Mouse (Mus musculus) cerebral cortex, adult 2 months (tissue): ENCODE data around the gene Tmem254a.

Experiments
- WGBS: fragments of 180-500 bp; shearing (Covaris S2); methylation state at CpG from one replicate; pipeline ENCODE4 v1.1.7; 2018; 5-methylcytosine and 5-hydroxymethylcytosine counted together

Tmem254a gene

DNA sequence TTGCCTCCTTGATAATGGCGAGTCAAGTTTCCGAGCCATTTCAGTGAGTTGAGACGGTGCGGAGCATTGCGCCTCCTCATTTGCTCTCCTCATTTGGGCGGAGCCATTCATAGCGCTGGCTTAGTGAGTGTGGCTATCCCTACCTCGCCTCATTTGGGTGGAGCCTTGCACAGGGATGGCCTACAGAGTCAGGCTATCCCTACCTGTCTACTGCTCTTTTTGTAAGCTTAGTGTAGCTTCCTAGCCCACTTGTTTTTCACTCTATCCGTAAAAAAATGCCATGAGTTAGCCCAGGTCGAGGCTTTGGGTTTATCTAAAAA is at the start of gene Tmem254a:
Tmem254a (minus strand) TSS at position 111 of the 320 bp plus-strand sequence.
- WGBS, result no CpG with 5 or more reads among the region's 10 CpGs

DNA sequence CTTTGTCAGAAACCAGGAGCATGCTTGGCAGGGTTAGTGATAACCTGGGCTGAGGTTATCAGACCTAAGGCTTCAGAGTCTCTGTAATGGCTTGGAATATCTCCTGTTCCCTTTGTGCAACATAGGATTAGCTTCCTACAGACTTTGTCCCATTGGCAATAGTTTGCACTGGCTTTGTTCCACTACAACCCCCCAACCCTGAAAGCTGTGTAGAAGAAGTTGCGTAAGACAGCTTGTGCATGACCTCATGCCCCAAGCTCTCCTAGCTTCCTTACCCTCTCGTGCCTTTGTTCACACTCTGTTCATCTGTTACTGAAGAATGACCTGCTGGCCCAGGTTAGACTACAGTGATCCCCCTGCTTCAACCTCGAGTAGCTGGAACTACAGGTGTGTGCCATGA is 30.4 kb upstream of the Tmem254a start:
- WGBS, result no CpG with 5 or more reads among the region's 3 CpGs

DNA sequence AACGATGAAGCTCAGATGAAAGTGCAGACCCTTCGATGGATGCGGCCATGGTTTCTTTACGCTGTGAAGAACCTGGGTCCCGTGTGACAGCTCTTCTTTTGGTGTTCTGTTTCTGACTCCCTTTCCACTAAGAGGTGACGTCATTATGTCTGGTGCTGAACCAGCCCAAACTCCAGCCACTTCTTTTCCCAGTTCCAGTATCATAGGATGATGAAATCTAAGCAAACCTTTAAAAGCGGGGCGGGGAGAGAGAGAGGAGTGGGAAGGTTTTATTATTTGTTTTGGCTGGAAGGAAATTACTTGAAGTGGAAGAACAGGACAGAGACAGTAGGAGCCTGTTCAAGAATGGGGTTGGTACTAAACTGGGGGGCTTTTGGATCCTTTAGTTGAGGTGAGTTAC is 10.5 kb upstream of the Tmem254a start, which contains the start of gene Cphx1:
Cphx1 (plus strand) TSS at position 301 of the 400 bp plus-strand sequence.
- WGBS, result no CpG with 5 or more reads among the region's 8 CpGs

DNA sequence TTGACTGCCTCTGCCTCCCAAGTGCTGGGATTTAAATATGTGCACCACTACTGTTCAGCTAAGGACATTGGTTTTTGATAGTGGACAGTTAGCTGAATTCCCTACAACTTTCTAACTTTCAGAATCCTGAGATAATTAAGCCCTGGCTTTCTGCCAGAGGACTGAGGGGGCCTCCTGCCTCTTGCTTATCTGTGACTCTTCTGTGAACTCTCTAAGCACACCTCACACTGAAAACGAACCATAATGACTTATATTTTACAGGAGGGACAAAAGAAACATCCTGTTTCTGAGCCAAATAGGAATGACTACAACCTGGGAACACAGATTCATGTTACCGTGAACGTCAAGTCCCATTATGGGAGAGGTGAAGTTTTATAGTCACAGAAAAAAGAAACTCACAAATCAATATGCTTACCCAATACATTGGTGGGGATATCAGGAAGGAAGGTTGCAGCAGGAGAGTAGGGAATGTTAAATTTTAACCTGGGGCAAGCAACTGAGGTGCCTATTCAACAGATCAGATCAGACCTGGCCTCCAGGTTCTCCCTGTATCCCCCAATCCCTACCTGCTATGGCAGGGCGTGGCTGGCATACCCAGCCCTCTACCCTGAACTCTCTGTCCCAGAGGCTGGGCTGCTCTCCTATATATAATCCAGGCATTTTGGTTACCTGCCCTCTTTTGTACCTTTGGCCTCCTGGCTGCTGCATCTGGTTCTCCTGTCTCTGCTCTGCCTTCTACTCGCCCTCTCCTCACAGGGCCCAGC is 9.6 kb upstream of the Tmem254a start:
- no CpG with 5 or more reads among the region's 5 CpGs for WGBS

DNA sequence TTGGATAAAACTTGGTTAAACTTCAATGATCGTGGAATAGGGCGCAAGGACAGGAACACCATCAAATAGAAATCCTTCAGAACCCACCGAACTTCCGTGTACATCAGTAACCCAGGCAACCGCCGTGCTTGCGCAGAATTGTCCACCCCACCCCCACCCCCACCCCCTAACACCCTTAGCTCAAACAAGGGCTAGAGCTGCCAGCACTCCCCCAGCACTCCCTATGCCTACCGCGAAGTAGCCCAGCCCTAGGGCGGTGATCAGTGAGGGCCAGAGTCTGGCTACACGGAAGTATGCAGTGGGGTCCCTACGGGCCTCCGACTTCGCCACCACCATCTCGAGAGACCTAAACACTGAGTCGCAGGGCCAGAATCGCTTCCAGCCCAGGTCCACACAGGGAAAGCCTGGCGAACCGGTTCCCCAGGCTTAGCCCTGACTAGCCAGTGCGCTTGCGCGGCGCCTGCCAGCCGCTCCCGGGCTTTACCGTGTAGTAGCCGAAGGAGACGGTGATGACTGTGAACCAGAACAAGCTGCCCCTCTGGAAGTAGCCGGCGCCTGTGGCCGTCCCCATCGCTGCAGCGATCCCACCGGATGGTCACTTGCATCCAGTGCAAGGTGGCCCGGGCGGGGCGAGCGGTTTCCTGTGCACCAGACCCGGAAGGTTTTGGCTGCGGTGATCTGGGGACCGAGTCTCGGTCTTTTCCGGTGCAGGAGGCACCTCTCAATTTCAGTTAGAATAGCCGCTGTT is 484 bp downstream of the Tmem254a start:
- no CpG with 5 or more reads among the region's 44 CpGs for WGBS

DNA sequence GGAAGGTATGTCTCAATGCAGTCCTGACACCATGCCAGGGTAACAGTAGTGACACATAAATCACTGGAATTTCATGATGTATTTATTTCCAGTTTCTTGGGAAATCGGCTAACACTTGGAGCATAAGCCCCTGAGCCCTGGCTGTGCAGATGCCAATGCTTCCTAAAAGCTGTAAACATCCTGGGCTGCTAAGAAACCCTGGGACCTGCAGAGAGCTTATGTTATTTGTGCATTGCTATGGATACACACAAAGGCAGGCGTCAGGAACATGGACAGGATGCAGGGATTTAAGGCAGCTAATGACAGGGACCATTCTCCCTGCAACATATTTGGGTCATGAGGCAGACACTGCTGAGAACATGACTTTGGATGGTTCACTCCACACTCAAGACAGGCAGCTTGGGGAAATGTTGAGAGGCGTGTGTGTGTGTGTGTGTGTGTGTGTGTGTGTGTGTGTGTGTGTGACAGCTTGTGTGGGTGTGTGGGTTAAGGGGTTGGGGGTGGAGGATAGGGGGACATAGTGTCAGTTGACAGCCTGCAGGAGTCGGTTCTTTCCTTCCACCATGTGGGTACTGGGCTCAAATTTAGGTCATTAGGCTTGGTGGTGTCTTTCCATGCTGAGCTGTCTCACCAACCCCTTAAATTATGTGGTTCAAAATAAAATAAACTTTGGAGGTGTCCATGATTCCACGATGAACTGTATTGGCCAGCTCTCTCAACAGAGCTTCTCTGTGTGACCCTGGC is 8.9 kb downstream of the Tmem254a start:
- WGBS, result no CpG with 5 or more reads among the region's 5 CpGs

DNA sequence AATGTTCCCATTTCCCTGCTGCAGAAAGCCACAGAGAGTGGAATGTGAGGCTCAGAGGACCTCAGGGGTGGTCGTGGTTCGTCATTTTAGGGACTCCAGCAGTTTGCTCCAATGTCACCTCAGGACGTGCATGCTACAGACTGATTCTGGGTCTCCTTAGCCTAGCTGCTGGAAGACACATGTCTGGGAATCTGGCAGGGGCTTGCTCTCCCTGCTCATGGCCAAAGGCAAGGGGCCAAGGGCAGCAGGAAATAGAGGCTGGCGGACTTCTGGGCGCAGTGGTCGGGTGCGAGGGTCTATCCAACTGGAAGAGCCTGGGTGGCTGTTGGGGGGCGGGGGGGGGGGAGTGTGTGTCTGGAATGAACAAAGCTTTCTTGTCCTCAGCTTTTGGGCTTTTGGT is 18.5 kb downstream of the Tmem254a start:
- no CpG with 5 or more reads among the region's 8 CpGs for WGBS

DNA sequence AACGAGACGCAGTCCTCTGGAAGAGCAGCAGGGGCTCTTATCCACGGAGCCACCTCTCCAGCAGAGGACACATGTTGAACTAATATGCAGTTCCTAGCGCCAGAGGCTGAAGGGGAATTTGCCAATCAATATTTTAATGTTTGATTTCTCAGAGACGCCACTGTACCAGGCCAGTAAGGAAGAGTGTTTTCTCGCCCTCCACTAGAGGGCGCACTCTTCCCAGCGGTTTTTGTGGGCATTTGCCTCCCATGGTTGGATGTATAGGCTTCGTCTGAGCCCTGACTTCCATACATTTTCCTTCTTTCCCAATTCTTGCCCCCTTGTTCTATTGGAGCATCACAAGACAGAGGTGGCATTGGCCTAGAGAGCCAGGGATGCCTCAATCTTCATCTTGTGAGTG is 20.2 kb downstream of the Tmem254a start:
- WGBS, result no CpG with 5 or more reads among the region's 9 CpGs

DNA sequence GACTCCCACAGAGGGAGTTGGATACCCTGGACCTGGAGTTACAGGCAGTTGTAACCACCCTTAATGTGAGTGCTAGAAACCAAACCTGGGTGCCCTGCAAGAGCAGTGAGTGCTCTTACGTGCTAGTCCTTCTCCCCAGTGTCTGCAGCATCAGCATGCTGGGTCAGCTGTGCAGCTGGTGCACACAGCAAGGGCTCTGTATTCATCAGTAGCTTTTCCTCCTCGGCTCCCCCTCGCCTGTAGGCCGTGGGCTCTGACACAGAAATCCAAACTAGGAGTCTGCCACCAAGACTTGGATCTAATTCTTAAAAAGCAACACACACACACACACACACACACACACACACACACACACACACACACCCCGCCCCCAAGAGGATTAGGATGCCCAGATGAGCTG is 22.2 kb downstream of the Tmem254a start:
- WGBS, result 33% methylated on average over 1 of the region's 5 CpGs

DNA sequence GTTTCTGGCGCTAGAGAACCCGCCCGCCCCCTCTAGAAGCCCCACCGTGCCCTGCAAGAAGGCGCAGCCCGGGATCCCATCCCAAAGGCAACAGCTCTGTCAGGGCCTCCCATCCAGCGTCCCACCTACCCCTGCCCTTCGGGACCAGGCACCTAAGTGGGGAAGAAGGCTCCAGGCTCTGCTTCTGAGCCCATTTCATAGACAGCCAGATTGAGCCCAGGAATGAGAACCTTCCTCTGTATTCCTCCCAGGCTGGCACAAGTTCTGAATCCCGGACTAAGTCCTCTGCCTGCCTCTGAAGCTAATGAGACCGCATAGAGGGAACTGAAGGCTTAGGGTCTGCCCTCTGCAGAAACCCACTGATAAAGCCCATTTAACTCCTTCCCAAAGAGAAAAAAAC is 24.5 kb downstream of the Tmem254a start, which contains the start of gene Plac9a:
Plac9a (minus strand) TSS at position 101 of the 400 bp plus-strand sequence.
- WGBS, result no CpG with 5 or more reads among the region's 10 CpGs

DNA sequence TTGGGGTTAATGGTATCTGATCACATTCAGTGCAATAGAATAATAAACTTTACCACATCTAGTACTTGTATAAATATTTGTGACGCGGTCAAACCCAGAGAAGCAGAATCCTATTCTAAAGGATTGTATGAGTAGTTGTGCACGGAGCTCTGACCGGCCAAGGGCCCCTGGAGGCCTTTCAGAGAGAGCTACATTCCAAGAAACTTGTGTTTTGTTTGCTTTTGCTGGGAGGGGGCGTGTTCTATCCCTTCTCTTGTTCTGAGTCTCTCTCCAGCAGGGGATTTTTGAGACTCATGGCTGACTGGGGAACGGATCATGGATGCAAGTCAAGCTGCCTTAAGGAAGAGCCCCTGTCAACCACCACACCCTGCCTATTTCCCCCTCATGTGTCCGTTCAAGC is 31.8 kb downstream of the Tmem254a start:
- WGBS, result no CpG with 5 or more reads among the region's 7 CpGs

DNA sequence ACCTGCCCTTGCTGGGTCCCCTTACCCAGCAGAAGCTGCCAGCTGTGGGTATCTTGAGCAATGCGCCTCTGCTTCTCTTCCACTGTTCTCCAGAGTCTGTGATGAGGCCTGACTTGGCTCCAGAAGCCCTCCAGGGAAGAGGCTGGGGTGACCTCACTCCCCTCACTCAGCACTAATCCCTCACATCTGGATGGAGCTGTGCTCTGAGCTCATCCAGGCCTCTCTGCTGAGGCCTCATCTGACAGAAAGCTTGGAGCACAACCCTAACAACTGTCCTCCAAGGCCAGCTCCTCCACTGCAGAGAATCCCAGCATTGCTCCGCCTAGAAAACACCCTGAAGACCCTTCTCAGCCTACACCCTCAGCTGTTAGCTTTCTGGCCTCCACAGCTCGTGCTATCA is 32.9 kb downstream of the Tmem254a start:
- no CpG with 5 or more reads among the region's 3 CpGs for WGBS

DNA sequence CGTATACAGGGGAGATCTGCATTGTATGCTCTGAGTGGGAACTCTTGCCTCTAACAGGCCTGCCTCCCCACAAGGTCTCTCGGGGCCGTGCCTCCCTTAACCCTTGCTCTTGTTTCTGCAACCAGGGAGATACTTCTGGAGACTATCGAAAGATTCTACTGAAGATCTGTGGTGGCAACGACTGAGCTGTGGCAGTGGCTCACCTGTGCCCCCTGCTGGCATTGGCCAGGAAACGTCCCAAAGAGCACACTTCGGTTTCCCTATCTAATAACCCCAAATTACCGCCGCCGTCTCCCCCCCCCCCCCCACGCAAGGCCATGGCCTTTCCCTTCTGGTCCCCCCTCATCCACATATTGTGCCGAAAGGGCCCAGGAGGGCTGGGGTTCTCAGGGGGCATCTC is 41.6 kb downstream of the Tmem254a start:
- no CpG with 5 or more reads among the region's 12 CpGs for WGBS

DNA sequence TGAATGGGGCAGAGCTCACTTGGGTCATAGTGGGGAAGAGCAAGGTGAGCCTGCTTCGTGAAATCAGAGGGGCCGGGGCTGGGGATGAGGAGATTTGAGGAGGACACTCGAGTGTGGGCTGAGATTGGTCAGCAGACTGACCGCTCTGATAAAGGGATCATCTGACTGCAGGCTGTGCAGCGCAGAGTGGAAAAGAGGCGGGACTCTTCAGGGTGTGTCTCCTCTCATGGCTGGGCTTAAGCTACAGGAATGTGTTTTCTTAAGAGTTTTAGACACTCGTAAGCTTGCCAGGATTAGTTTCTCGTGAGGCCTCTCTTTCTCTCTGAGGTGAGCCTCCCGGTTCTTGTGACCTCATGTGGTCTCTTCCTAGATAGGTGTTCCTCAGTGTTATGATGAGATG is 45.7 kb downstream of the Tmem254a start:
- no CpG with 5 or more reads among the region's 9 CpGs for WGBS

DNA sequence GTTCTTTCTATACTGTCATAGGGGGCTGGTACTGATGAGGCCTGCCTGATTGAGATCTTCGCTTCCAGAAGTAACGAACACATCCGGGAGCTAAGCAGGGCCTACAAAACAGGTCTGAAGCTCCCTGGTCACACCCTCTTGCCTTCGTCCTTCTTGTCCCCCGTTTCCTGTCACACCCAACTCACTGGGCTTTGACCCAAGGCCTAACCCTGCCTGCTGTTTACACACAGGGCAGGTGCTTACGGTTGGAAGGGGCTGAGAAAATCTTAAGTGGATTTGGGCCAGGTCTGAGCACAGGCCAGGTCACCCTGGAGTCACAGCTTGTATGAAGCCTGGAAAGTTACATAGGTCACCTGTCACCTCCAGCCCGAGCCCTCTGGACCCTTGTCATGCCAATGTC is 50.8 kb downstream of the Tmem254a start:
- WGBS, result no CpG with 5 or more reads among the region's 7 CpGs
